Mouse (Mus musculus): ENCODE data around the gene Atp1a4. TPM values are rescaled to one million over a fixed set of nuclear protein-coding genes. Genes with fewer than 3 reads are reported as not detected.
A peak's percentile ranks its signal among the peaks of the same experiment; 100 is the strongest.
"Not testable (repeated sequence)": the region's sequence is repeated elsewhere in the genome, so short reads cannot be mapped to it uniquely, and the experiment has no call there.

The Atp1a4 gene
- total and polyA plus RNA-seq, 3 experiments = 0.05 TPM; not detected in 2

DNA sequence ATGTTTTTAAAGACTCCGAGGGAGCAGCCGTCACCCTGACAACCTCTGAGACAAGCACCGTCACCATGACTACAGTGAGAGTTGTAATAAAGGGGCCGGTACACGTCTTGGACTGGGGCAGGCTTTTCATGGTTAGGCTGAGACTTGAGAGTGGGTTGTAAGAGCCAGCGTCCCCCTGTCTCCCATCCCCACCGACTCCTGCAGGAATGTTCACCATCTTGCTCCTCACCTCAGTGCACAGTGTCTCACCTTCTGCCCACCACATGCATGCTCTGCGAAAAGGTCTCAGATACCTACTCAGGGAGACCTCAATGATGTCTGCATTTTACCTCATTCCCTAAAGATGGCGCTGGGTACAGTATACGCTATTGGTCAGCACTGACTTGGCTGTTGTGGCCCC lies 13.6 kb upstream of the Atp1a4 start:
- DNase-seq (ENCODE audit: low spot score) (no peak), ATAC-seq (ENCODE audit: extremely low read depth, insufficient number of reproducible peaks, low FRiP score, poor library complexity, severe bottlenecking) (no peak)
- no peak overlapping the region for H3K4me3 ChIP-seq (ENCODE audit: low read depth, low read length)
- H3K4me1 ChIP-seq (ENCODE audit: insufficient read depth, low read depth, low read length) = no peaks in the 10 kb centered on the region
- H3K9me3 ChIP-seq (replicated peaks) = no peaks in the 10 kb centered on the region
- TF ChIP-seq POLR2AphosphoS5 (IDR thresholded peaks at IDR 0.05; ENCODE audit: insufficient replicate concordance, low read depth, low read length) (no peak), CTCF (IDR thresholded peaks at IDR 0.05; ENCODE audit: low read depth, low read length) (no peak), GATA1 (IDR thresholded peaks at IDR 0.05; ENCODE audit: borderline replicate concordance, low read length) (no peak), GATA2 (IDR thresholded peaks at IDR 0.05; ENCODE audit: borderline replicate concordance, low read depth, low read length) (no peak), TAL1 (conservative IDR thresholded peaks at IDR 0.05; ENCODE audit: low read depth, low read length) (no peak)
- H3K27me3 ChIP-seq (ENCODE audit: insufficient read depth, low read length) = 0 out of 2 replicates have a peak, but pooled peaks cover 4% of the 10 kb centered on the region
- H3K36me3 ChIP-seq (replicated peaks) = no peaks in the 10 kb centered on the region

- ATAC-seq (ENCODE audit: extremely low read depth, insufficient number of reproducible peaks, low FRiP score, poor library complexity, severe bottlenecking) (no peak), DNase-seq (ENCODE audit: low spot score) (no peak)
- no peaks in the 10 kb centered on the region for H3K36me3 ChIP-seq (replicated peaks)
- H3K4me3 ChIP-seq (ENCODE audit: low read depth, low read length) = no peak overlapping the region
- 0 out of 2 replicates have a peak, but pooled peaks cover 4% of the 10 kb centered on the region for H3K27me3 ChIP-seq (ENCODE audit: insufficient read depth, low read length)
- no peaks in the 10 kb centered on the region for H3K9me3 ChIP-seq (replicated peaks)
- H3K4me1 ChIP-seq (ENCODE audit: insufficient read depth, low read depth, low read length) = no peaks in the 10 kb centered on the region
- TF ChIP-seq GATA1 (IDR thresholded peaks at IDR 0.05; ENCODE audit: borderline replicate concordance, low read length) (no peak), POLR2AphosphoS5 (IDR thresholded peaks at IDR 0.05; ENCODE audit: insufficient replicate concordance, low read depth, low read length) (no peak), TAL1 (conservative IDR thresholded peaks at IDR 0.05; ENCODE audit: low read depth, low read length) (no peak), CTCF (IDR thresholded peaks at IDR 0.05; ENCODE audit: low read depth, low read length) (no peak), GATA2 (IDR thresholded peaks at IDR 0.05; ENCODE audit: borderline replicate concordance, low read depth, low read length) (no peak)
These were observed 13.0 kb upstream of the Atp1a4 start for GRCm38 (mm10) chr1:172271208-172271607.

DNA sequence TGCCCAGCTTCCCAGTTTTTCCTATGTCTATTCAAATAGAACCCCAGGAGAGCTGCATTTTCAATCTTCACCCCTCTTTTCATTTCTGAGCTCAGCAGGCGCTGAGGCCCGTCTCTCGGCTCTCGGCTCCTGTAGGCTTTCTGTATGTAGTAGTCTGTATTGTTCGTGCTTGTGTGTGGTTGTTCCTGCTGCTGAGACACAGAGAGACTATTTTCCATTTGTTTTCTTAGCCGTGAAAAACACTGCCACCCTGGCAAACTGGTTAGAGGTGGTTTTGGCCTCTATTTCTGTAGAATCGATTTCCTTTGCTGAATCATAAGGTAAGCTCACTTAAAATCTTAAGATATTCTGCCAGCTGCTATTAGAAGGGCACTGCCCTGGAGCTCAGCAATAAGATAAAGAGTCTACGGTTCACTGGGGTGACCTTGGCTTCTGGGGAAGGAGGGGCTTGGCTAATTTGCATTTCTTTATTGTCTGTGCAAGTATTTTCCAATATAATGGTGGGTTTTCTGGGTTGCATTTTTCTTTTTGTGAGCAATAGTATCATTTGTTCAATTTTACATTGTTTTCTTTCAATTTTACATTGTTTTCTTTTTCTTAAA lies 3.4 kb upstream of the Atp1a4 start, which contains the start of gene Igsf8:
Igsf8 (plus strand) TSS at position 165 of the 602 bp plus-strand sequence.
- no peak for TF ChIP-seq CTCF (IDR thresholded peaks at IDR 0.05; ENCODE audit: low read depth, low read length)
- Histone ChIP-seq H3K4me3 (ENCODE audit: low read depth, low read length) (no peak within 1 kb of the TSS), H3K36me3 (replicated peaks) (no peaks in the 10 kb centered on the region), H3K4me1 (ENCODE audit: insufficient read depth, low read depth, low read length) (no peaks in the 10 kb centered on the region), H3K9me3 (replicated peaks) (no peaks in the 10 kb centered on the region), H3K27me3 (ENCODE audit: insufficient read depth, low read length) (no peaks in the 10 kb centered on the region)
- no peak for DNase-seq (ENCODE audit: low spot score)
- no peak for ATAC-seq (ENCODE audit: extremely low read depth, insufficient number of reproducible peaks, low FRiP score, poor library complexity, severe bottlenecking)

GRCm38 (mm10) chr1:172247679-172248078 lies 10.5 kb downstream of the Atp1a4 start:
- DNase-seq (ENCODE audit: low spot score) (no peak), ATAC-seq (ENCODE audit: extremely low read depth, insufficient number of reproducible peaks, low FRiP score, poor library complexity, severe bottlenecking) (0 out of 2 replicates have a peak, but pooled peaks have one; percentile 34)
- Histone ChIP-seq H3K9me3 (replicated peaks) (no peaks in the 10 kb centered on the region), H3K4me3 (ENCODE audit: low read depth, low read length) (no peak overlapping the region), H3K4me1 (ENCODE audit: insufficient read depth, low read depth, low read length) (no peaks in the 10 kb centered on the region), H3K27me3 (ENCODE audit: insufficient read depth, low read length) (peaks cover 10% of the 10 kb centered on the region), H3K36me3 (replicated peaks) (no peaks in the 10 kb centered on the region)
- no peak for TF ChIP-seq TAL1 (conservative IDR thresholded peaks at IDR 0.05; ENCODE audit: low read depth, low read length)

- Histone ChIP-seq H3K27me3 (ENCODE audit: insufficient read depth, low read length) (peaks cover 10% of the 10 kb centered on the region), H3K4me1 (ENCODE audit: insufficient read depth, low read depth, low read length) (no peaks in the 10 kb centered on the region), H3K4me3 (ENCODE audit: low read depth, low read length) (no peak overlapping the region), H3K9me3 (replicated peaks) (no peaks in the 10 kb centered on the region), H3K36me3 (replicated peaks) (no peaks in the 10 kb centered on the region)
- DNase-seq (ENCODE audit: low spot score) (no peak), ATAC-seq (ENCODE audit: extremely low read depth, insufficient number of reproducible peaks, low FRiP score, poor library complexity, severe bottlenecking) (no peak)
- TF ChIP-seq GATA2 (IDR thresholded peaks at IDR 0.05; ENCODE audit: borderline replicate concordance, low read depth, low read length) (no peak), TAL1 (conservative IDR thresholded peaks at IDR 0.05; ENCODE audit: low read depth, low read length) (no peak), GATA1 (IDR thresholded peaks at IDR 0.05; ENCODE audit: borderline replicate concordance, low read length) (no peak), CTCF (IDR thresholded peaks at IDR 0.05; ENCODE audit: low read depth, low read length) (no peak), POLR2AphosphoS5 (IDR thresholded peaks at IDR 0.05; ENCODE audit: insufficient replicate concordance, low read depth, low read length) (no peak)
These were observed 11.0 kb downstream of the Atp1a4 start for GRCm38 (mm10) chr1:172247216-172247615.

DNA sequence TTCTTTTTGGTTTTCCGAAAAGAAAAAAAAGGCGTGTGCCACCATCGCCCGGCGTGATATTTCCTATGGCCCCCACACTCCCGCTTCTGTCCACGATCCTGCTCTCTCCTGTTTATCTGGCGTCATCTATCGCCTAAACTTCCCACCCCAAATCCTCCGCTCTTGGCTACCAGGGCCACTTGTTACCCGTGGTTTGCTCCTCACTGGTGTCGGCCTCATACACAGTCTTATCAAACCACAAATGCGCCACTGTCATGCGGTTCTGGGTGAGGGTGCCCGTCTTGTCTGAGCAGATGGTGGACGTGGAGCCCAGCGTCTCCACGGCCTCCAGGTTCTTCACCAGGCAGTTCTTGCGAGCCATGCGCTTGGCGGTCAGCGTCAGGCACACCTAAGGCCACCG lies 13.6 kb downstream of the Atp1a4 start:
- not testable (repeated sequence) for H3K4me1 ChIP-seq (ENCODE audit: insufficient read depth, low read depth, low read length); DNase-seq (ENCODE audit: low spot score); H3K36me3 ChIP-seq (replicated peaks); ATAC-seq (ENCODE audit: extremely low read depth, insufficient number of reproducible peaks, low FRiP score, poor library complexity, severe bottlenecking); H3K4me3 ChIP-seq (ENCODE audit: low read depth, low read length); H3K9me3 ChIP-seq (replicated peaks)
- H3K27me3 ChIP-seq (ENCODE audit: insufficient read depth, low read length) = peaks cover 10% of the 10 kb centered on the region; the same call in 1 of the 2 replicates

GRCm38 (mm10) chr1:172243547-172244205 lies 14.5 kb downstream of the Atp1a4 start:
- Histone ChIP-seq H3K4me3 (ENCODE audit: low read depth, low read length) (no peak overlapping the region), H3K9me3 (replicated peaks) (no peaks in the 10 kb centered on the region), H3K27me3 (ENCODE audit: insufficient read depth, low read length) (peaks cover 10% of the 10 kb centered on the region; the same call in 1 of the 2 replicates), H3K36me3 (replicated peaks) (no peaks in the 10 kb centered on the region), H3K4me1 (ENCODE audit: insufficient read depth, low read depth, low read length) (0 out of 2 replicates have a peak, but pooled peaks cover 4% of the 10 kb centered on the region)
- no peak for TF ChIP-seq POLR2AphosphoS5 (IDR thresholded peaks at IDR 0.05; ENCODE audit: insufficient replicate concordance, low read depth, low read length)
- no peak for DNase-seq (ENCODE audit: low spot score)
- ATAC-seq (ENCODE audit: extremely low read depth, insufficient number of reproducible peaks, low FRiP score, poor library complexity, severe bottlenecking) = no peak
